Mouse (Mus musculus) stomach, embryonic 15.5 days (tissue): ENCODE measurements around the gene Hist1h2bf. TPM values are rescaled to one million over a fixed set of nuclear protein-coding genes. Genes with fewer than 3 reads are reported as not detected.
"Not testable (repeated sequence)": the region's sequence is repeated elsewhere in the genome, so short reads cannot be mapped to it uniquely, and the experiment has no call there.

Source experiments
- ATAC-seq: fragments of 200-750 bp; cut with Nextera tagmentation; 2 replicates; pipeline ENCODE4 v1.8.0; 2017; ENCODE audit warnings: low read depth, moderate number of reproducible peaks, moderate TSS enrichment; ENCODE audit not compliant: insufficient read depth, low FRiP score
- H3K27ac ChIP-seq: fragments of 300-500 bp; sonication (generic); 2 replicates; pipeline ENCODE4 v1.5.1; 2015; ENCODE audit warnings: mild to moderate bottlenecking, inconsistent platforms
- H3K27me3 ChIP-seq: fragments of 300-500 bp; sonication (generic); replicated peaks from 2 replicates; pipeline ENCODE4 v1.6.1; 2015; ENCODE audit warnings: inconsistent platforms
- H3K36me3 ChIP-seq: fragments of 300-500 bp; sonication (generic); 2 replicates; pipeline ENCODE4 v1.6.1; 2015; ENCODE audit warnings: inconsistent platforms
- H3K4me1 ChIP-seq: fragments of 300-500 bp; sonication (generic); 2 replicates; pipeline ENCODE4 v1.6.1; 2015; ENCODE audit warnings: inconsistent platforms
- H3K4me2 ChIP-seq: fragments of 300-500 bp; sonication (generic); 2 replicates; pipeline ENCODE4 v1.6.1; 2015; ENCODE audit warnings: mild to moderate bottlenecking, inconsistent platforms
- H3K4me3 ChIP-seq: fragments of 300-500 bp; sonication (generic); replicated peaks from 2 replicates; pipeline ENCODE4 v1.5.1; 2015; ENCODE audit warnings: inconsistent platforms
- H3K9ac ChIP-seq: fragments of 300-500 bp; sonication (generic); 2 replicates; pipeline ENCODE4 v1.6.1; 2015; ENCODE audit warnings: inconsistent platforms
- H3K9me3 ChIP-seq: fragments of 300-500 bp; sonication (generic); 2 replicates; pipeline ENCODE4 v1.6.1; 2016; ENCODE audit warnings: inconsistent platforms
- WGBS: fragments of 180-500 bp; shearing (Covaris S2); methylation state at CpG from one replicate; pipeline ENCODE4 v1.1.7; 2015; 5-methylcytosine and 5-hydroxymethylcytosine counted together
- polyA plus RNA-seq: library from polyadenylated mRNA; unstranded; fragments of >200 nt; fragmentation: Nextera tagmentation; extraction: Ambion mirVana; gene quantifications from 2 replicates; pipeline ENCODE4 v1.2.1, GENCODE M21; 2015

Hist1h2bf gene
- polyA plus RNA-seq, 1 experiment from 2014 or later = 3.5 TPM

DNA sequence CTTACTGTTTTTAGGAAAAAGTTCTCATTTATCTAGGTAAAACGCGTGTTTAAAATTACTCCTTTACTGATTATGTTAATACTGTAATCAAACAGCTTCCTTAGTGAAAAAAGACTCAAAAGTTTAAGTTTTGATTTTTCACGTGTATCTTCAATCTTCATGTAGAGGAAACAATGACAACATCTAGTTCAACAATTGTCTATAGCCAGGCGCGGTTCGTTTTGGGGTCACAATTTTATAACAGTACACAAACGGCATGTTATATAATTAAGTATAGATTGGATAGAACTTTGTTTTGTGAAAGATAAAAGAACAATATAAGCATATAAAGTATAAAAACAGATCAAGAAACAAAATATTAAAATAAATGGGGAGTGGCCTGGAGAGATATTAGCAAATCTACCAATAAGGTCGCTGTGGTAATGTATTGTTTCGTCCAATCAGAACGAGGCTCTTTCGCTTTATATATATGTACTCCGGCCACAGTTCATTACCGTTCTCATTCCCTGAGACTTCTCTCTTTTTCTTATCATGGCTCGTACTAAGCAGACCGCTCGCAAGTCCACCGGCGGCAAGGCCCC is 1.4 kb upstream of the Hist1h2bf start, which contains the start of gene Hist1h3d:
Gene Hist1h3d (plus strand): TSS at position 493 of the 581 bp plus-strand sequence.
- peak within 1 kb of the TSS; percentile 44 for H3K4me3 ChIP-seq
- under 1% methylated on average over 17 of the region's 18 CpGs for WGBS
- no peaks in the 10 kb centered on the region for H3K27me3 ChIP-seq
- H3K27ac ChIP-seq = peak within 1 kb of the TSS; percentile 94
- no peaks in the 10 kb centered on the region for H3K9me3 ChIP-seq
- H3K4me1 ChIP-seq = 0 out of 2 replicates have a peak, but pooled peaks cover 7% of the 10 kb centered on the region
- peak within 1 kb of the TSS; percentile 46 for H3K9ac ChIP-seq
- ATAC-seq = peak; percentile 62
- no peaks in the 10 kb centered on the region for H3K36me3 ChIP-seq
- H3K4me2 ChIP-seq = peak within 1 kb of the TSS; percentile 71

DNA sequence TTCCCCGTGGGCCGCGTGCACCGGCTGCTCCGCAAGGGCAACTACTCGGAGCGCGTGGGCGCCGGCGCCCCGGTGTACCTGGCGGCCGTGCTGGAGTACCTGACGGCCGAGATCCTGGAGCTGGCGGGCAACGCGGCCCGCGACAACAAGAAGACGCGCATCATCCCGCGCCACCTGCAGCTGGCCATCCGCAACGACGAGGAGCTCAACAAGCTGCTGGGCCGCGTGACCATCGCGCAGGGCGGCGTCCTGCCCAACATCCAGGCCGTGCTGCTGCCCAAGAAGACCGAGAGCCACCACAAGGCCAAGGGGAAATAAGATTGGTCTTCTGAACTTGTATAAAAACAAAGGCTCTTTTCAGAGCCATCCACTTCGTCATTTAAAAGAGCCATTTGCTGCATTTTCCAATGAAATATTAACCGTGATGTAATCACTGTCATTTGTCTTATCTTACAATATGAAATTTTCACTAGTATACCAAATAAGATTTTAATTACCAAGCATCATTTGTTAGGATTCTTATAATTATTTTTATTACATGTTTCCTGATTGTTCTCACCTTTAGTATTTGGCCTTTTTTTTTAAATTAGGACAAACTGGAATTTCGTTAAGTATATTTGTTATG is 662 bp upstream of the Hist1h2bf start:
- Histone ChIP-seq H3K4me3 (peak overlapping the region; percentile 36), H3K4me2 (peak overlapping the region; percentile 71), H3K27ac (peak overlapping the region; percentile 94)
- H3K9me3 ChIP-seq, H3K9ac ChIP-seq, ATAC-seq, H3K27me3 ChIP-seq, H3K4me1 ChIP-seq, H3K36me3 ChIP-seq: not testable (repeated sequence)
- WGBS = under 1% methylated on average over 12 of the region's 39 CpGs

GRCm38 (mm10) chr13:23573034-23573897 is 730 bp downstream of the Hist1h2bf start:
- H3K9ac ChIP-seq = peak overlapping the region; percentile 37; the same call in 1 of the 2 replicates
- not testable (repeated sequence) for H3K27me3 ChIP-seq, ATAC-seq, H3K9me3 ChIP-seq, H3K4me1 ChIP-seq, H3K36me3 ChIP-seq
- peak overlapping the region; percentile 94 for H3K27ac ChIP-seq
- peak overlapping the region; percentile 47 for H3K4me3 ChIP-seq
- 7% methylated on average over 20 of the region's 20 CpGs for WGBS
- H3K4me2 ChIP-seq = peak overlapping the region; percentile 61

GRCm38 (mm10) chr13:23572218-23573033 is 1.6 kb downstream of the Hist1h2bf start:
- WGBS = 19% methylated on average over 2 of the region's 2 CpGs
- H3K4me2 ChIP-seq = peak overlapping the region; percentile 61
- H3K4me3 ChIP-seq = peak overlapping the region; percentile 47
- peak overlapping the region; percentile 41; the same call in 1 of the 2 replicates for H3K9ac ChIP-seq
- H3K36me3 ChIP-seq = no peaks in the 10 kb centered on the region
- H3K27me3 ChIP-seq = no peaks in the 10 kb centered on the region
- ATAC-seq = no peak
- no peaks in the 10 kb centered on the region for H3K9me3 ChIP-seq
- H3K4me1 ChIP-seq = peaks cover 7% of the 10 kb centered on the region; the same call in 1 of the 2 replicates
- H3K27ac ChIP-seq = peak overlapping the region; percentile 94

DNA sequence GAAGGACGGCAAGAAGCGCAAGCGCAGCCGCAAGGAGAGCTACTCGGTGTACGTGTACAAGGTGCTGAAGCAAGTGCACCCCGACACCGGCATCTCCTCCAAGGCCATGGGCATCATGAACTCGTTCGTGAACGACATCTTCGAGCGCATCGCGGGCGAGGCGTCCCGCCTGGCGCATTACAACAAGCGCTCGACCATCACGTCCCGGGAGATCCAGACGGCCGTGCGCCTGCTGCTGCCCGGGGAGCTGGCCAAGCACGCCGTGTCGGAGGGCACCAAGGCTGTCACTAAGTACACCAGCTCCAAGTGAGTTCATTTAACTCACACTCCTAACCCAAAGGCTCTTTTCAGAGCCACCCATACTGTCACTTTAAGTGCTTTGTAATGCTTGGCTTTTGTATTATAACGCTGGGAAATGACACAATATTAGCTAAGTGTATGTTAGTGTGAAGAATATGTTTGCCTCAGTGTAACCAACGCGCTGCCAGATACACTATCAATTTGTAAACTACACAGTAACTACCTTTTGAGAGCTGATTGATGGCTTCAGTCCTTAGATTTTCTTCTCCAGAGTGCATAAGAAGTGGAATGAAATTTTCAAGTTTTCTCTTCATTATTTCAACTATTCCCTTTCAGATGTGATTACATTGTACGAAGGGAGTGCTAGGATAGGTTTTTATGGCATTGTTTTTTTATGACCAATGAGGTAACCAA is 2.3 kb downstream of the Hist1h2bf start:
- H3K27me3 ChIP-seq, H3K36me3 ChIP-seq, H3K4me1 ChIP-seq, ATAC-seq, H3K9me3 ChIP-seq: not testable (repeated sequence)
- H3K27ac ChIP-seq = peak overlapping the region; percentile 98
- peak overlapping the region; percentile 61 for H3K4me2 ChIP-seq
- WGBS = 0% methylated on average over 15 of the region's 34 CpGs
- H3K4me3 ChIP-seq = peak overlapping the region; percentile 47
- peak overlapping the region; percentile 41; the same call in 1 of the 2 replicates for H3K9ac ChIP-seq

DNA sequence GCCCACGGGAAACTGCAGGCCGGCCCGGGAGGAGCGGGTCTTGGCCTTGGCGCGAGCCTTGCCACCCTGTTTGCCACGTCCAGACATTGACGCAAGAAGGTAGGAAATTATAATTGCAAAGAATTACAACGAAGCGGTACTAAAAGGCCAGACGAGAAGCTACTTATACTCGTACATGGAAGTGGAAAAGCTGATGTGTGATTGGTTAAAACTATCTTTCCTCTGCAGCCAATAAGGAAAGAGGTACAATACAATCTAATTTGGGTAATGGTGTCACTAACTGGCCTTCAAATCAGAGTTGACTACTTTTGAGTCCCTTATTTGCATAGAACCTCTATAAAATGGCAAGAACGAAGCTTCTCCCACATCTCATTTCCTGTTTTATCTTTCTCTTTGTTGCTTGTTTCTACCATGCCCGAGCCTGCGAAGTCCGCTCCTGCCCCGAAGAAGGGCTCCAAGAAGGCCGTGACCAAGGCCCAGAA is 2.9 kb downstream of the Hist1h2bf start, which contains the start of the genes Hist1h2ae and Hist1h2bg:
Gene Hist1h2ae (minus strand): TSS at position 199 of the 482 bp plus-strand sequence.
Gene Hist1h2bg (plus strand): TSS at position 375 of the 482 bp plus-strand sequence.
- H3K9ac ChIP-seq = peak within 1 kb of the TSS; percentile 41; the same call in 1 of the 2 replicates
- H3K4me1 ChIP-seq = no peaks in the 10 kb centered on the region; the same call in 1 of the 2 replicates
- ATAC-seq = peak; percentile 88
- WGBS = 0% methylated on average over 18 of the region's 18 CpGs
- H3K9me3 ChIP-seq = no peaks in the 10 kb centered on the region
- H3K27ac ChIP-seq = peak within 1 kb of the TSS; percentile 98
- peak within 1 kb of the TSS; percentile 47 for H3K4me3 ChIP-seq
- peak within 1 kb of the TSS; percentile 61 for H3K4me2 ChIP-seq
- H3K36me3 ChIP-seq = no peaks in the 10 kb centered on the region
- H3K27me3 ChIP-seq = no peaks in the 10 kb centered on the region

DNA sequence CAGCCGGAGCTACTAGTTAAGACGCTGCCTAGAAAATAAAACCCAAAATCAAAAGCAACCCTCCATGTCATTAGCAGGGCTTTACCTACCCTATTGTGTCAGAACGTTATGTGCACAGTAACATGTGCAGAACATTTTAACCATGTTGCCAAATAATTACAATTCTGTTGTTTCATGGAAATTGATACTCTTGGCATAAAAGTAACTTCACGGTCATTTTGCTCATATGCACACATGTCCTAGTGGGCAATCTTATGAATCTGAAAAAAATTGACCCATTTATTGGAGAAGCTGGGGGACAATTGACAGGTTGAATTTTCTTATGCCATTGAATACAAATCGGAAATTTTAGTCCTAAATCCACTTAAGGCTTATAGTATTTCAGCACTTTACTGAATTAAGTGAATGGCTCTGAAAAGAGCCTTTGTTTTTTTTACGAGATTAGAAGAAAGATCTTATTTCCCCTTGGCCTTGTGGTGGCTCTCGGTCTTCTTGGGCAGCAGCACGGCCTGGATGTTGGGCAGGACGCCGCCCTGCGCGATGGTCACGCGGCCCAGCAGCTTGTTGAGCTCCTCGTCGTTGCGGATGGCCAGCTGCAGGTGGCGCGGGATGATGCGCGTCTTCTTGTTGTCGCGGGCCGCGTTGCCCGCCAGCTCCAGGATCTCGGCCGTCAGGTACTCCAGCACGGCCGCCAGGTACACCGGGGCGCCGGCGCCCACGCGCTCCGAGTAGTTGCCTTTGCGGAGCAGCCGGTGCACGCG is 3.6 kb downstream of the Hist1h2bf start:
- H3K27ac ChIP-seq = peak overlapping the region; percentile 98
- 1% methylated on average over 27 of the region's 41 CpGs for WGBS
- not testable (repeated sequence) for H3K36me3 ChIP-seq, H3K4me1 ChIP-seq, H3K27me3 ChIP-seq, ATAC-seq, H3K9me3 ChIP-seq
- peak overlapping the region; percentile 52 for H3K4me2 ChIP-seq
- H3K4me3 ChIP-seq = peak overlapping the region; percentile 47
- H3K9ac ChIP-seq = peak overlapping the region; percentile 9; the same call in 1 of the 2 replicates

- Histone ChIP-seq H3K4me2 (no peak overlapping the region), H3K36me3 (no peaks in the 10 kb centered on the region), H3K9ac (no peak overlapping the region), H3K27ac (no peak overlapping the region), H3K27me3 (no peaks in the 10 kb centered on the region), H3K9me3 (no peaks in the 10 kb centered on the region), H3K4me1 (no peaks in the 10 kb centered on the region), H3K4me3 (no peak overlapping the region)
- WGBS = 84% methylated on average over 2 of the region's 2 CpGs
- ATAC-seq = no peak
These were observed 9.5 kb downstream of the Hist1h2bf start for GRCm38 (mm10) chr13:23564482-23564881.

GRCm38 (mm10) chr13:23562699-23563462 is 11.1 kb downstream of the Hist1h2bf start:
- 2% methylated on average over 18 of the region's 18 CpGs for WGBS
- Histone ChIP-seq H3K4me1 (no peaks in the 10 kb centered on the region), H3K9ac (0 out of 2 replicates have a peak overlapping the region, but pooled peaks have one; percentile 5)

More at GRCm38 (mm10) chr13:23562699-23563462, 11.1 kb downstream of the Hist1h2bf start:
- Histone ChIP-seq H3K4me2 (peak overlapping the region; percentile 70), H3K27me3 (no peaks in the 10 kb centered on the region), H3K4me3 (peak overlapping the region; percentile 45), H3K9me3 (no peaks in the 10 kb centered on the region), H3K36me3 (no peaks in the 10 kb centered on the region), H3K27ac (peak overlapping the region; percentile 98)
- peak; percentile 47; the same call in 1 of the 2 replicates for ATAC-seq
